Mouse (Mus musculus): ENCODE measurements at regions not wholly inside any gene's neighbourhood (a gene's known extent, or its start where the extent isn't known, plus 50 kb on each side); places are given as distances from the start of the nearest gene placed in this dataset.

- TF ChIP-seq POLR2A (IDR thresholded peaks at IDR 0.05; ENCODE audit: insufficient read length, low read depth), result no peak
- TF ChIP-seq MYOG (IDR thresholded peaks at IDR 0.05; ENCODE audit: control insufficient read depth in 1 of 3, insufficient read depth in 1 of 3, insufficient read length in 2 of 3, low read depth in 2 of 3), result no peak
- TF ChIP-seq POLR2AphosphoS2 (IDR thresholded peaks at IDR 0.05; ENCODE audit: insufficient read length, low read depth), result no peak
- TF ChIP-seq MAX (IDR thresholded peaks at IDR 0.05; ENCODE audit: low read depth), result no peak
- no peak for TF ChIP-seq MYOD1 (IDR thresholded peaks at IDR 0.05; ENCODE audit: control insufficient read depth in 1 of 3, insufficient read length in 2 of 3, low read depth in 2 of 3)
- TF ChIP-seq CEBPB (IDR thresholded peaks at IDR 0.05; ENCODE audit: insufficient read depth, poor library complexity, severe bottlenecking), result no peak
- no peak for TF ChIP-seq E2F4 (IDR thresholded peaks at IDR 0.05; ENCODE audit: insufficient read depth)
- no peak for TF ChIP-seq SRF (IDR thresholded peaks at IDR 0.05; ENCODE audit: control insufficient read depth, insufficient read length, low read depth)
- TF ChIP-seq REST (IDR thresholded peaks at IDR 0.05; ENCODE audit: insufficient read depth, insufficient read length), result no peak
- no peak for TF ChIP-seq TCF12 (IDR thresholded peaks at IDR 0.05; ENCODE audit: insufficient read depth, poor library complexity, severe bottlenecking)
Measured at GRCm38 (mm10) chr19:56190222-56190621, 96.7 kb upstream of the Habp2 start.

All from myocyte (in vitro differentiated cells).